Mouse (Mus musculus): ENCODE results near the gene Slc38a9. TPM values are rescaled to one million over a fixed set of nuclear protein-coding genes. Genes with fewer than 3 reads are reported as not detected.

Slc38a9 gene
- total RNA-seq, 1 experiment: 13.1 TPM

GRCm38 (mm10) chr13:112775856-112776255 is 115.3 kb downstream of the Slc38a9 start:
- Histone ChIP-seq H3K4me1 (ENCODE audit: control insufficient read depth in 2 of 2, insufficient read depth in 2 of 2, low read length in 2 of 2, poor library complexity in 1 of 2) (peaks cover 6 to 8% of the 10 kb centered on the region in 2 experiments; a peak in 3 of 4 replicates), H3K36me3 (ENCODE audit: control insufficient read depth, insufficient read depth, low read length, poor library complexity, severe bottlenecking) (no peaks in the 10 kb centered on the region), H3K9me3 (ENCODE audit: control insufficient read depth, insufficient read depth, low read depth, low read length) (no peaks in the 10 kb centered on the region), H3K27ac (ENCODE audit: insufficient read depth, low read depth, low read length, poor library complexity, severe bottlenecking) (no peak overlapping the region), H3K9ac (ENCODE audit: insufficient read depth, low read depth, low read length, poor library complexity, severe bottlenecking) (no peak overlapping the region), H3K4me3 (ENCODE audit: insufficient read depth in 1 of 2, low read depth in 1 of 2, low read length in 2 of 2, poor library complexity in 1 of 2, severe bottlenecking in 1 of 2) (no peak overlapping the region)
- TF ChIP-seq ZNF384 (IDR thresholded peaks at IDR 0.05; ENCODE audit: low read depth, low read length) (no peak), HCFC1 (IDR thresholded peaks at IDR 0.05; ENCODE audit: borderline replicate concordance, insufficient read depth, low read length) (no peak), CHD2 (IDR thresholded peaks at IDR 0.05; ENCODE audit: low read depth, low read length) (no peak), ZC3H11A (IDR thresholded peaks at IDR 0.05; ENCODE audit: borderline replicate concordance, low read depth, low read length) (no peak), MAFK (IDR thresholded peaks at IDR 0.05; ENCODE audit: insufficient read depth, low read depth, low read length) (no peak)
- DNase-seq (ENCODE audit: low read depth, low spot score): no peak
- in situ Hi-C loops (cut with MboI; ENCODE audit: low sequenced_read_pairs in 2 of 2, unreplicated experiment in 2 of 2): no loop called here

- DNase-seq (ENCODE audit: low read depth, low spot score): no peak
- Histone ChIP-seq H3K9ac (ENCODE audit: insufficient read depth, low read depth, low read length, poor library complexity, severe bottlenecking) (no peak overlapping the region), H3K27ac (ENCODE audit: insufficient read depth, low read depth, low read length, poor library complexity, severe bottlenecking) (no peak overlapping the region), H3K4me1 (ENCODE audit: control insufficient read depth in 2 of 2, insufficient read depth in 2 of 2, low read length in 2 of 2, poor library complexity in 1 of 2) (peaks cover 0 to 4% of the 10 kb centered on the region in 2 experiments; a peak in 2 of 4 replicates), H3K36me3 (ENCODE audit: control insufficient read depth, insufficient read depth, low read length, poor library complexity, severe bottlenecking) (no peaks in the 10 kb centered on the region), H3K9me3 (ENCODE audit: control insufficient read depth, insufficient read depth, low read depth, low read length) (no peaks in the 10 kb centered on the region), H3K4me3 (ENCODE audit: insufficient read depth in 1 of 2, low read depth in 1 of 2, low read length in 2 of 2, poor library complexity in 1 of 2, severe bottlenecking in 1 of 2) (no peak overlapping the region)
- in situ Hi-C loops (cut with MboI; ENCODE audit: low sequenced_read_pairs in 2 of 2, unreplicated experiment in 2 of 2): no loop called here
- TF ChIP-seq ZNF384 (IDR thresholded peaks at IDR 0.05; ENCODE audit: low read depth, low read length) (no peak), MAFK (IDR thresholded peaks at IDR 0.05; ENCODE audit: insufficient read depth, low read depth, low read length) (no peak), CHD2 (IDR thresholded peaks at IDR 0.05; ENCODE audit: low read depth, low read length) (no peak), ZC3H11A (IDR thresholded peaks at IDR 0.05; ENCODE audit: borderline replicate concordance, low read depth, low read length) (no peak), HCFC1 (IDR thresholded peaks at IDR 0.05; ENCODE audit: borderline replicate concordance, insufficient read depth, low read length) (no peak)
Observed at GRCm38 (mm10) chr13:112778407-112778806, 117.9 kb downstream of the Slc38a9 start.

GRCm38 (mm10) chr13:112785305-112785704 is 124.8 kb downstream of the Slc38a9 start:
- DNase-seq (ENCODE audit: low read depth, low spot score): no peak
- Histone ChIP-seq H3K9me3 (ENCODE audit: control insufficient read depth, insufficient read depth, low read depth, low read length) (no peaks in the 10 kb centered on the region), H3K36me3 (ENCODE audit: control insufficient read depth, insufficient read depth, low read length, poor library complexity, severe bottlenecking) (no peaks in the 10 kb centered on the region), H3K4me1 (ENCODE audit: control insufficient read depth in 2 of 2, insufficient read depth in 2 of 2, low read length in 2 of 2, poor library complexity in 1 of 2) (peaks cover 0 to 4% of the 10 kb centered on the region in 2 experiments; a peak in 1 of 4 replicates), H3K9ac (ENCODE audit: insufficient read depth, low read depth, low read length, poor library complexity, severe bottlenecking) (no peak overlapping the region), H3K27ac (ENCODE audit: insufficient read depth, low read depth, low read length, poor library complexity, severe bottlenecking) (no peak overlapping the region), H3K4me3 (ENCODE audit: insufficient read depth in 1 of 2, low read depth in 1 of 2, low read length in 2 of 2, poor library complexity in 1 of 2, severe bottlenecking in 1 of 2) (no peak overlapping the region)
- in situ Hi-C loops (cut with MboI; ENCODE audit: low sequenced_read_pairs in 2 of 2, unreplicated experiment in 2 of 2): no loop called here
- TF ChIP-seq ZC3H11A (IDR thresholded peaks at IDR 0.05; ENCODE audit: borderline replicate concordance, low read depth, low read length) (no peak), CHD2 (IDR thresholded peaks at IDR 0.05; ENCODE audit: low read depth, low read length) (no peak), ZNF384 (IDR thresholded peaks at IDR 0.05; ENCODE audit: low read depth, low read length) (no peak), HCFC1 (IDR thresholded peaks at IDR 0.05; ENCODE audit: borderline replicate concordance, insufficient read depth, low read length) (no peak), MAFK (IDR thresholded peaks at IDR 0.05; ENCODE audit: insufficient read depth, low read depth, low read length) (no peak)

GRCm38 (mm10) chr13:112786142-112786541 is 125.6 kb downstream of the Slc38a9 start:
- TF ChIP-seq ZNF384 (IDR thresholded peaks at IDR 0.05; ENCODE audit: low read depth, low read length) (no peak), ZC3H11A (IDR thresholded peaks at IDR 0.05; ENCODE audit: borderline replicate concordance, low read depth, low read length) (no peak), HCFC1 (IDR thresholded peaks at IDR 0.05; ENCODE audit: borderline replicate concordance, insufficient read depth, low read length) (no peak)
- Histone ChIP-seq H3K9ac (ENCODE audit: insufficient read depth, low read depth, low read length, poor library complexity, severe bottlenecking) (no peak overlapping the region), H3K9me3 (ENCODE audit: control insufficient read depth, insufficient read depth, low read depth, low read length) (no peaks in the 10 kb centered on the region), H3K4me1 (ENCODE audit: control insufficient read depth in 2 of 2, insufficient read depth in 2 of 2, low read length in 2 of 2, poor library complexity in 1 of 2) (peaks cover 0 to 8% of the 10 kb centered on the region in 2 experiments; a peak in 1 of 4 replicates), H3K4me3 (ENCODE audit: insufficient read depth in 1 of 2, low read depth in 1 of 2, low read length in 2 of 2, poor library complexity in 1 of 2, severe bottlenecking in 1 of 2) (no peak overlapping the region), H3K27ac (ENCODE audit: insufficient read depth, low read depth, low read length, poor library complexity, severe bottlenecking) (no peak overlapping the region), H3K36me3 (ENCODE audit: control insufficient read depth, insufficient read depth, low read length, poor library complexity, severe bottlenecking) (no peaks in the 10 kb centered on the region)
- in situ Hi-C loops (cut with MboI; ENCODE audit: low sequenced_read_pairs in 2 of 2, unreplicated experiment in 2 of 2): no loop called here
- no peak for DNase-seq (ENCODE audit: low read depth, low spot score)
